Mouse (Mus musculus) adrenal gland, postnatal 10 days (tissue): ENCODE results near the gene Spz1. TPM values are rescaled to one million over a fixed set of nuclear protein-coding genes. Genes with fewer than 3 reads are reported as not detected.
"Not testable (repeated sequence)": the region's sequence is repeated elsewhere in the genome, so short reads cannot be mapped to it uniquely, and the experiment has no call there.

ENCODE experiments used
- DNase-seq: peaks from one replicate; pipeline ENCODE4 v3.0.0; 2021; ENCODE audit warnings: mixed read lengths
- long read RNA-seq, 2 experiments: library from polyadenylated mRNA; stranded (forward); transcript quantifications; one replicate each; pipeline ENCODE4 v2.0.0; 2021
- total RNA-seq, 2 experiments: library from RNA; stranded (reverse); gene quantifications; 2 replicates each; pipeline ENCODE4 v1.2.3; 2021

Gene Spz1
- not detected for total RNA-seq
- long read RNA-seq, experiment 1: 0 reads
- long read RNA-seq, experiment 2: 0 reads

DNA sequence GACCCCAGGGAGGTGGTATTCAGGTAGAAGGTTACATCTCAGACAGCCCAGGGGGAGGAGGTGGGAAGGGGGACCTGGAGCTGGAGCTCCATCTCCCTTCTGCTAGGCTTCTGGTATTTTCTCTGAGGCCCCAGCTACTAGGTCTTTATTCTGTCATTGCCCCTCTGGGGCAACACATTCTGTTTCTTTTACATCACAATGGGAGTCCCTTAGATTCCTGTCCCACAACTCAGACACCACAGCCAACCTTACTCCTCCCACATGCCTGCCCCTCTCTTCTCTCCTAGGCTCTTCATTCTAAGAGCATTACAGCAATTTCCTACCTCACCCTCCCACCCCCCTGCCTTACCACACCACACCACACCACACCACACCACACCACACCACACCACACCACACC is at the start of gene Spz1:
Gene Spz1, minus strand, starts transcription at position 101 of the 400 bp plus-strand sequence.
- DNase-seq: no peak

DNA sequence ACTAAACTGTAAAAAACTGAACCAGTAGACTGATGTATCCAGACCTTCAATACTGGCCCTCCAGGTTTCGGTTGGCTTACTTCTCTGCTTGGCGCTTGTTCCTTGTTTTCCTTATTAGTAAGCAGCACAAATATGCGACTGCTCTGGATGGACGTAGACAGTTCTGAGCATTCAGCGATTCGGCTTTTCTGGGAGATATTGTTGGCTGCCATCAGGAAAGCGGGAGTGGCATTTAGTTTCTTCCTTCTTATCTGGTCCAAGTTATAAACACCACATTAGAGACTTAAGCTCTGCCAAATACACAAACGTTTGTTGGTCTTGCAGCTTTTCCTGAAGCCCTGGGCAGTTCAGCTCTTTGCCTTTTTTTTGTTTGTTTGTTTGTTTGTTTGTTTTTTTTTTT is 40.5 kb upstream of the Spz1 start:
- no peak for DNase-seq

DNA sequence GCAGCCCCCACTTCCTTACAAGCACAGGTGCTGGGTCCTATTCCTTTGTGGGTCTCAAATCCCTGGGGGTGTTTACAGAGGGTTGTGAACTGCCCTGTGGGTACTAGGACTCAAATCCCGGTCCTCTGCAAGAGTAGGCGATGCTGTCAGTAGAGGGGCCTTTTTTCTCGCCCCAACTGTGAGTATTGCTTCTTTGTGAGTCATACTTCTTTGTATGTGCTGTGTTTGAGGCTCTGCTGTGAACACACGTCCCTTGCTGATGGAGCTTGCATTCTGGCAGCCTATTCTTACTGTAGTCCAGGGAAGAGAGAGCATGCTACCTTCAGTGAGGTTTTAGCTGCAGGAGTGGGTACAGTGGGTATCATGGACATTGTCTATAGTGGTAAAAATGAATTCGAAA is 39.2 kb upstream of the Spz1 start:
- DNase-seq: no peak

DNA sequence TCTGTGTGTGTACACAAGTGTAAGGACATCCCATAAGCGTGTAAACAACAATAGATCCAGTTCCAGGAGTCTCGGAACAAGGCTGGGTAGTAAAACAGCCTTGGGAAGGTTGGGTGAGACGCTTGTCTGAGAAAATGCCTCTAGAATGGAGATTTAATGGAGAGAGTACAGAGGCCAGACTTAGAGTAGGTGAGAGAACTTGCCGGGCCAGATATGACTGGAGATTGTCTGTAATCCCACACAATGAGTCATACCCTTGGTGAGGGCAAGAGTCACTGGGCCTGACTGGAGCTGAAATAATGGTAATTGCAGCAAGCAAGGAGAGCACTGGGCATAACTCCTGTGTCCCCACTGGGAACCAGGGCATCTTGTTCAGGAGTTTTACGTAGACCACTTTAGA is 37.1 kb upstream of the Spz1 start:
- no peak for DNase-seq

DNA sequence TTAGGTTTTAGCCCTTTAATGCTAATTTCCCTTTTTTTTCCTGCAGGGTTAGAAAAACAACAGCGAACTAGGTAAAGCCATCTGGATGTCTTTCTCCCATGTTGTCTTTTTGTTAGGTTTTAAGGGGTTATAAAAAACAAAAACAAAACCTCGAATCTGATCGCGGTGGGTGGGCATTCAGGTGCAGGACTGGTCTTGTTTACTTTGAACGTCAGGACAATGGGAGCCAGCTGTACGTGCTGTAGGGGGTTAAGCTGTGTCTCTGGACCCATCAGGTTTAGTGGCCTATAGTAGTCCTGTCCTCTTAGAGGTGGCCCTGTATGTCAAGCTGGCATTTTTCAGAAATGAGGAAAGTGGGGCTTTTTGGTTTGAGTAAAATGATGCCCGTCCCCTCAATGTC is 35.9 kb upstream of the Spz1 start:
- DNase-seq: no peak

DNA sequence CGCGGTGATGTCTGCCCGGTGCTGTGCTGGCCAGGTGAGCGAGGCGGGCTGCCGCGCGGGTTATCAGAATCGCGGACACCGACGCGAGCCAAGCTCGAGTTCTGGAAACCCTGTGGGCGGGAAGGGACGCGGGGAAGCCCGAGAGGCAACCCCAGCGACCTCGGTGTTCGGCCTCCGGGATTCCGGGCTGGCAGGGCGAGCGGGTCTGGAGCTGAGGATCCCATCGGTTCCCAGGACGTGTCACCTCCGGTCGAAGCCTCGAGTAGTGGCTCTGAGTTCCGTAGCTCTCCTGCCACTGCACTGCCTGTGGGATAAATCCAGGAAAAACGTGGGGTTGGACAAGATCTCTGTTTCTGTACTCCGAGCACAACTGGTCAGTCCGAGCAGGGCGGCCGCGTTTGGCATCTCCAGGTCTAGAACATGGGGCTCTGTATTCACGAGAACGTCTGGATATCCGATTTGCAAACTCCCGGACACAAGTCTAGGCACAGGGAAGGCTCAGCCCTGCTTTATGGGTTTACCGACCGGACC is 35.3 kb upstream of the Spz1 start:
- no peak for DNase-seq

DNA sequence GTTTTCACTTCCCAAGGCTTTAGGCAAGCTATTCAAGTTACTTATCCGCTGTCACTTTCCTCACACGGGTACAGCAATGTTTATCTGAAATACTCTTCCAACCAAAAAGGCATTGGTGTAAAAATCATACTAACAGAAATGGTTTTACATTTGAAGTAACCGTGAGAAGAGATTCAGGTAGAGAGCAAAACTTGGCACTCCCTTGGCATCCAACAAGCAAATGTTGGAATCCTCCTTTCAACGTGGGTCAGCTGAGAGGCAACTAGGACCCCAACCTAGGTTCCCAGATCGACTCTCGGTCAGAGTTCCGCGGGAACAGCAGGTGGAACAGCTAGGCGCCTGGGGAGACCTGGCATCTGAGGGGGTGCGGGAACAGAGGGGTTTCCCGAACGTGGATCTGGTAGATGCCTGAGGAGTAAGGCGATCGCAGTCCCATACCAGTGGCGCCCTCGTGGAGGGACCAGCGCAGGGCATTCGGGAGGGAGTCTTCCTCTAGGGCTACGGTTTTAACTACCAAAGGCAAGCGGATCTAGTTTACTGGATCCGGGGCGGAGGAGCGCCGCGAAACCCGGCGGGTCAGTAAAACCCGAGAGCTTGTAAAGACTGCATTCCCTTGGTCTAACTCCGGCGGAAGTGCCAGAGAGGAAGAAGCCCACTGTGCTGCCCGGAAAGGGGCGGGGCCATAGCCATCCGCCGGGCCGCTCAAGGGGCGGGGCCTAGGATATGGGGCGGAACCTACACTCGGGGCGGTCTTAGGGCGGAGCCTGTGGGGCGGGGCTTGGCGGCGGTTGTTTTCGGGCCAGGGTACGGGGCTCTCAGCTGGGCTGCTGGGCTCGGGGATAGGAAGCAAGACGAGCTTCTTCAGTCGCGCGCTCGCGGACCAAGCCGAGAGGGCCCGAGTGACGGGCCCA is 34.6 kb upstream of the Spz1 start, which contains the start of gene Serinc5:
Gene Serinc5, plus strand, starts transcription at position 781 of the 911 bp plus-strand sequence.
- DNase-seq: peak; percentile 99

DNA sequence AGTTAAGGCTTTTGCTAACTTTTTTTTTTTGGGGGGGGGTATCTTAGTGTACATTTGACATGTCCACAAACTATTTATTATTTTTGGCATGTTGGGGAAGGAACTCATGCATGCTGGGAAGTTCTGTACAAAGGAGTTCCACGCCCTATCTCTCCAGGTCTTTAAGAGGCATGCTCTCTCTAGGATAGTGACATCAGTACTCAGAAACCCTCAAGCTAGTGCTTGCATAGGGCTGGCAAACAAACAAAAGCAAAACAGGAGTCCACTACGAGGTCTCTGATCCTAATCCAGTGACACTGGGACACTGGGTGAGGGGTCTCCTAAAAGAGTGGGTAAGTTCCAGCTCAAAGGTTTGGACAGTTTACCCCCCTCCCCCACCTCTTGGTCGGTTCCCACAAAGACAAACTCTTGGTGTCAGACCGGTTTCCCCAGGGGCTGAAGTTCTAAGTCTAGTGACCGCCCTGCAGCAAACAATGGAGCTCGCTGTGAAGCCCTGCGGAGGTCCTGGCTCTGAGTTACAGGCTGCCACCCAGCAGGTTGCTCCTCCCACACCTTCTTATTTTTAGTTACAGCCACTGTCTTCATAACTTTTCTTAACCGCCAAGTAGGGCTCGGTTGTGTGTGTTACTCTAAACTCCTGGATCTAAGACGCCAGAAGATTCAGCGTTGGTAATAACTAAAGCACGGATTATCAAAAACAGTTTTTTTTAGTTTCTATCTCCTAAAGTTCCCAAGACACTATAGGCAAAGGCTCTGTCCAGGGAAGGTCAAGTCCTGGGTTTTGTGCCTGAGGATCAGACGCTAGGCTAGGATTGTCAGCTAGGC is 33.7 kb upstream of the Spz1 start:
- DNase-seq: peak; percentile 66

DNA sequence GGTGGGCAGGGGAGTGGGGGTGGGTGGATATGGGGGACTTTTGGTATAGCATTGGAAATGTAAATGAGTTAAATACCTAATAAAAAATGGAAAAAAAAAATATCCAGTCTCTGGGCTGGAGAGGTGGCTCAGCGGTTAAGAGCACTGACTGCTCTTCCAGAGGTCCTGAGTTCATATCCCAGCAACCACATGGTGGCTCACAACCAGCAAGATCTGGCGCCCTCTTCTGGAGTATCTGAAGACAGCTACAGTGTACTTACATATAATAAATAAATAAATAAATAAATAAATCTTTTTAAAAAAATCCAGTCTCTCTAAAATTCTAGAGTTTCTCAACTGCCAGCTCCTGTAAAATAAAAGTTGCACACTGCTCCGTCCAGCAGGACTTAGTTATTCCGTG is 29.3 kb upstream of the Spz1 start:
- not testable (repeated sequence) for DNase-seq

DNA sequence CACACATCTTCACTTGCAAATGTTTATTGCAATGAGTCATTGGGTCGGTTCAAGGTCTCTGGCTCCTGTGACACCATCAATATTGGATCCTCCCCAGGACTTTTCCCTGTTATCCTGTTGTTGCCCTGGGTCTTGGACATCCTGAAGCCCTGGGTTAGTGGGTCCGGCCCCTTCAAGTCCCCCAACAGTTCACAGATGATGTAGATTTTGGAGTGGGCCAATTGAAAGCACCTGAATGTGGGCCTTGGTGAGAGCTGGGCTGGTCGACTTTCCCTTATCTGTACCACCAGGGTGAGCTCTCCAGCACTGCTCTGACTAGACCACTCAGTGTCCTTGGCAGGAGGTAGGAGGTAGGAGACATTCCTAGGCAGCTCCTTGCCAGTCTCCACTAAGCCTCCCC is 19.5 kb upstream of the Spz1 start:
- peak; percentile 46 for DNase-seq

DNA sequence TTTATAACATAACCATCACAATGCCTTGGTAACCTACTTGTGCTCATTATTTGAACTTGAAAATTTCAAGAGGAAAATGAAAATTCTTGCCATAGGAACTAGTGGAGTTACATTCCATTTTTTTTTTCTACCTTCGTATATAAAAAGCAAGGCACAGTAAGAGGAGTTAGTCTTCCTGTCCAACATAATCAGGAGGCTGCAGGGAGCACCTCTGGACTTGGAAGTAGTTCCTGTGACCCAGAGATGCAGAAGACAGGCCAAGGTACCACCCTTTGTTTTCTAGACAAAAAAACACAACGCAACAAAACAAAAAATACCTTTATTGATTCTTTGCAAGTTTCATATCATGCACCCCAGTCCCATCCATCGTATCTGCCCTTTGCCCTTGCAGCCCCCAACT is 18.9 kb upstream of the Spz1 start:
- DNase-seq: no peak

DNA sequence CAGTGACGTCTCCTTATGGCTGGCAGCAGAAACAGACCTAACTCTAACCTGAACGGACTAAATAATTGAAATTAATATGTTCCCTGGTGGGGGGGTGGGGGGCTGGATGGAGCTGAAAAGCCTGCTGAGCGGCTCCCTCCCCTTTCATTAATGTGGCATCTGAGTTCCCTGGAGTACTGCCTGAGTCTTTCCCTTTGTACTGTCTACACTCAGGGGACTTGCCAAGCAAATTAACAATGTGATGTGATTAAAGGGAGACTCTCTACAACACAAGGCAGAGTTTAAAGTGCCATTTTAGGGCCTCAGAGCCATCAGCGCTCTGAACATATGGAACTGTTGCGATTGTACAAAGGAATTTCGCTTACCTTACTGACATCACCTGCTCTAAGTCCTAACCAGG is 18.5 kb upstream of the Spz1 start:
- no peak for DNase-seq

DNA sequence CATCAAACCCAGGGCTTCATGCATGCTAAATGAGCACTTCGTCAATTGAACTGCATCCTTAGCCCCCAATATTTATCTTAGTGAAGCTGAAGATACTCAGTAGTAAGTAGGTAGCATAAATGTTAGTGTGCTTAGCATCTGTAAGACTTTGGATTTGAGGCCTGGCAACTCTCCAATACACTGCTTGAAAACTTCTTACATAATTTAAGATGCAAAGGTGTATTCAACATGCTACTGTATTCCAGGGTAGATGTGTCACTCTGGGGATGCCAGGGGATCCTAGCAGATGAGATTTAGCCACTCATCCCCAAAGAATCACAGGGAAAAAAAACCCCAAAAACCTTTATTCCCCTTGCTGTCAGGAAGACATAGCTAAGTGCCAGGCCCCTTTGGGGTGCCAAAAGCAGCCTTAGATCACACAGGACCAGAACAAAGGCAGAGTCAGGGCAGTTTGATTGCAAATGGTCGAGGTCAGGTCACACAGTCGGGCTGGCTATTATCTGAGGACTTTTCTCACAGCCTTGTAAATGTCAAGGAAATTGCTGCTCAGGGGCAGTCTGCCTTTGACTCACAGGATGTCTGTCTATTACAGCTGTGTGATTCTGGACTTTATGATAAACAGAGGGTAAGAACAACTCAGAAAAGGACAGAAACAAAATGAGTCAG is 17.9 kb upstream of the Spz1 start:
- peak; percentile 44 for DNase-seq

DNA sequence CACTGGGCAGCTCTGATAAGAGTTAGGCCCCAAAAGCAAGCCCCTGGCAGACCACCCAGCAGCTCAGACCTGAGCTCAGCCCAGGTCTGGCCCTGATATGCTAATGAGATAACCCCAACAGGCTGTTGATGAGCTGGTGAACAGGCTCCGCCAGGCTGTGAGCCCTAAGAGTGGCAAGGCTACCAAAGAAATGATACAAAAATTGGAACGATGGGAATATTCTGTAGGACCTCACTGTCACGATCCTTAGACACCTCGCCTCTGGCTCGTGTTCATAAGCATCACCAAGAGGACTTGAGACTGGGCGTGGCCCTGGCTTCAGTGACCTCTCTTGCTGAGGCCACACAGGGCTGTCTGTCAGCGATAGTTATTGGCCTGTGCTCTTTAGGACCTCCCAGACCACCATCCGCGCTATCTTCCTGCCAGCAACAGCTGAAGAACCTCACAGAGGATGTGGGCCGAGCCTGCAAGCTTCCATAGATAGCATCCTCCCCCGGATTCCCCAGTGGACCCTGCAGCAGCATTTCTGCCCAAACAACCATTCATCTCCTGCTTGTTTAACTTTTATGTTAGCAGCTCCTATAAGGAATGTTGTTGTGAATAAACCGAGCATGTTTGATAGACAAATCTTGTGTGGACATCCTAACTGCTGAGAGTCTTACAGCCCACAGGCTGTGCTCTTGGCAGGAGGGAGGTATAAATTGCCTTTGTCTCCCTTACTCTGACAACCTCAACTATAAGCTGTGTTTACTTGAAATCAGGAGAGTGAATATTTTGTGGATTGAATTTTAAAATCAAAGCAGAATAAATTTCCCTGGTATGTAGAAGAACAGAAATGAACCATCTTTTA is 17.0 kb upstream of the Spz1 start:
- DNase-seq: peak; percentile 27

DNA sequence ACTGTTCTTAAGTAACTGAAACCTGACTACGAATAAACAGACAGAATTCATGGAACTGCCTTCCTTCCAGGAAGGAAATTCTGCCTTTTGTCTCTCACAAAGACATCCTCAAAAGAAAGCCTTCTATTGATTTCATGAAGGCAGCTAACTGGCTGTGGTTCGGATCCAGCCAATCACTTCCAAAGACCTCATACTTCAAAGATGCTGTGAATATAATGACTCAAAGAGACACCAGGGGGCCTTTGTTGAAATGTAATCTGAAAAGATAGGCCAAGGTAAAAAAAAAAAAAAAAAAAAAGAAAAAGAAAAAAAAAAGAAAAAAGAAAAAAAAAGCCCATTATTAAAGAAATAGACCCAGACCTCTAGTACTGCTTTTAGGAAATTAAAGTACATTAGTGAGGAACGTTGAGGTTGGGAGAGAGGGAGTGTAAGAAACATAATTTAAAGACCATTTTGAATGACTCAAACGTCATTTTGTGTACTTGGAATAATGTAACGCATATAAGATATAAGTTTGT is 16.4 kb upstream of the Spz1 start:
- no peak for DNase-seq

DNA sequence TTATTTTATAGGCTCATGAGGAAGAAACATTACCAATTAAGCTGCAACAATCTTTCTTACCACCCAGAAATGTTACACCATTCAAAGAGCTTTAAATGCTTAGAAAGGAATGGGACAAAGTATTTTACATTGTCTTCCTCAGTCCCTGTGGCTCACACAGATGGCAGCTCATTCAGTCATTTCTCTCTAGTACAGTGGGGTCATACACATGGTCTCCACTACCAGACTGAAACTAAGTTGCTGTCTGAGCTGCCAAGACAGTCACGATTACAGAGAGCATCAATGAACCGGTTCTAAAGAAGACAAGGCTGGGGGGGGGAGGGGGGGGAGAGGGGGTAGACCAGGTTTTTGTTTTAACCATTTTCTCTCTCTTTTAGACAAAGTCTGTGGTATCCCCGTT is 15.3 kb upstream of the Spz1 start:
- DNase-seq: no peak

DNA sequence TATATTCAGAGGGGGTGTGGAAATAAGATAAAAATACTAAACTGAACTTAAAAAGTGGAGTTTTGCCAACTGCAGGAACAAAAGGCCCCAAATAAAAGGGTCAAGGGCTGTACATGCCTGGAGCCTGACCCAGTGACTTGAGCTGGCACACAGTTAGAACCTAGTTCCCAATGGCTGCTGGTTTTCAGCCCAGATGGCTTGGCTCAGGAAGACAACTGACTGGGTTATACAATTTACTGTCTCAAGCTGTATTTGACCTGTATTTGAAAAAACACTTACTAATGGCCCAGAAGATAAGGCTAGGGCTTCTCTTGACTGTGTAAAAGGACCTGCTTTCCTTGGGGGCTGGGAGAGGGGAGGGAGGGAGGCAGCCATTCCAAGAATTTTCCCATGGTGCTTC is 13.3 kb upstream of the Spz1 start:
- DNase-seq: peak; percentile 59

DNA sequence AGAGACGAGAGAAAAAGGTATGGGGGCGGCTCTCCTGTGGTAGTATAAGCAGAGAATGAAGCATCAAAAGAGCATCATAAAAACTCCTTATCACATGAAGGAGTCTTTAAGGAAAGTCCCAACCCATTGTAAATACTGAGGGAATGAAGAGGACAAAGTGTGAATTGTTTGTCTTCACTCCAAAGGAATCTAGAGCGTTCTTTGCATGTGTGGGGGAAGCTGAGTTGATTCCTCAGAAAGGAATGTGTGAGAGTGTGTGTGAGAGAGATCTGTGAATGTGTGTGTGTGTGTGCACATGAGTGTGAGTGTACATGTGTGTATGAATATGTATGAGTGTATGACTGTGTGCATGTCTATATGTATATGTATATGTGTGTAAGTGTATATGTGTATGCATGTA is 12.7 kb upstream of the Spz1 start:
- DNase-seq: no peak

DNA sequence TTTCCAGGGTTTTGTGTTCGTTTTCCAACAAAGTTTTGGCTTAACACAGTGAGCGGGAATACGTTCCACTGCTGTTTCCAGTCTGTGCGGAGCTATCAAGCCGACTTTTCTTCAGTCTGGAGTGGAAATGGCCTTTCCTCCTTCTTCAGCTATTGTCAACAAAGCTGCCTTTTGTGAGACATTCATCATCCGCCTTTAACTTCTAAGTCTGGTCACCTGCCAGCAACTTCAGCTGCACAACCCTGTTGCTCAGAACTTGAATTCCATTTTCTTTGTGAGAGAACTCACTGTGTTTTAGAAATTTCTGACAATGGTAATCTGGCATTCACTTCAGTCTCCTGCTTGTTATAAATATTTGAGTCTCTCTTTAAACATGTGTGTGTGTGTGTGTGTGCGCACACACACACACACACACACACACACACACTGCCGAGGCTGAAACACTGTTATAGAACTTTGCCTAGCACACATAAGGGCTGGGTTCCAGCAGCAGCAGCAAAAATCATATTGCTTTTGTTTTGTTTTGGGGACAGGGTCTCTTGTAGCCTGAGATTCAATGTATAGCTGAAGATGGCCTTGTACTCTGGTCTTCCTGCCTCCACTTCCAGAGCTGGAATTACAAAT is 8.2 kb upstream of the Spz1 start:
- peak; percentile 43 for DNase-seq

DNA sequence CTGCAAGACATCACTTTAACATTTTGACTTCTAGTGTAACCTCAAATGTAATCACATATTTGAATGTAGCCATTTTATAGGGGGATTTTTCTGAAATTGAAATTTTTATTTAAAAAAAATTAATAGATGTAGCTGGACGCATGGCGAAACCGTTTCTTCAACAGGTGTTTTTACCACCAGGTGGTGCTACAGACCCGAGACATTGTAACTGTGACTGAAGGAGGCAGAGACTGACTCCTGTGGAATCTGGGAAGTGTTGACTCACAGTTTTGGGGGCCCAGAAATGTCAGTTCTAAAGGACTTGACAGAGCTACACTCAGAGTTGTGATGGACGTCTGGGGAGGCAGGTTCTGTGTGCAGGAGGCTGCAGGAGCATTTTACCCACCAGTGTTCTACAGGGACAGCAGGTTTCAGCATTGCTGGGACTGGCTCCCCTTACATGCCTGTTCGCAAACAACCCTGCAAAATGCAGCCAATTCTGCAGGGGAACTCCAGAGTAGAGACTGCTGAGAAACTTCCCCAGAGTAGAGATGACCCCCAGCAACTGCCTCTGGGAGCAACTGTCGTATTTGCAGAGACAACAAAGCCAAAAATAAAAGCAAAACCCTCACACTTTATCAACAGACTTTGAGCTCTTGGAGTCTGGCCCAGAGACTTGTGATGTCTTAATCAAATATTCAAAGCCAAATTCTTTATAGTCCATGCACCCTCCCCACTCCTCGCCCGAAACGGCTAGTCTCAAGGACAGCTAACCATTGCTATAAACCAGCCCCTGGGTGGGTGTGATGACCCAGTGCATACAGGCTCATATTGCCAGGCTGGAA is 4.5 kb upstream of the Spz1 start:
- peak; percentile 85 for DNase-seq
